Mouse (Mus musculus): Measurements from ENCODE around the gene Ccr3. TPM values are rescaled to one million over a fixed set of nuclear protein-coding genes. Genes with fewer than 3 reads are reported as not detected.
A peak's percentile ranks its signal among the peaks of the same experiment; 100 is the strongest.

The Ccr3 gene
- polyA plus RNA-seq, 1 experiment: 0.11 TPM

DNA sequence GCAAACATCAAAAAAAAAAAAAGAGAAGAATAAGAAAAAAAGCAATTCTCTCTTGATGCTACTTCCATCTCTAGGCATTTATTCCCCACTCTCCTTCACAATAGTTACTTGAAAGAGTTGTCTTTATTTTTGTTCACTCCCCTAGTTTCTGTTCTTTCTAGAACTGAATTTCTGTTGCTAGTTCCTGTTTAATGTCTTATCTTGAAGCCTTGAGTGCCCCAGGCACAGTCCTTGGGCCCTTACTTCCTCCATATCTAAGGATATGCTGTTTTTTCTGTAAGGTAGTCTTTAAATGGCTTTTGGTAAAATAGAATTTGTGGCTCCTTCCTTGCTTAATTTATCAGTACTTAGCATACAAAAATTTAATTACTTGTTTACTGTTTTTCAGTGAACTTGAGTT is 36.8 kb upstream of the Ccr3 start:
- Histone ChIP-seq H3K4me1 (ENCODE audit: control insufficient read depth, insufficient read depth, low read length) (no peaks in the 10 kb centered on the region), H3K27ac (ENCODE audit: insufficient read depth, low read depth, low read length) (no peak overlapping the region), H3K4me3 (ENCODE audit: insufficient read depth, low read depth, low read length) (no peak overlapping the region), H3K36me3 (ENCODE audit: control insufficient read depth, insufficient read depth, low read length) (no peaks in the 10 kb centered on the region), H3K27me3 (replicated peaks; ENCODE audit: control insufficient read depth, insufficient read depth, low read length) (no peaks in the 10 kb centered on the region)
- DNase-seq: no peak
- TF ChIP-seq CTCF (conservative IDR thresholded peaks at IDR 0.05; ENCODE audit: insufficient read depth, insufficient read length, low read depth, low read length) (no peak), POLR2A (IDR thresholded peaks at IDR 0.05; ENCODE audit: low read depth, low read length) (no peak)

DNA sequence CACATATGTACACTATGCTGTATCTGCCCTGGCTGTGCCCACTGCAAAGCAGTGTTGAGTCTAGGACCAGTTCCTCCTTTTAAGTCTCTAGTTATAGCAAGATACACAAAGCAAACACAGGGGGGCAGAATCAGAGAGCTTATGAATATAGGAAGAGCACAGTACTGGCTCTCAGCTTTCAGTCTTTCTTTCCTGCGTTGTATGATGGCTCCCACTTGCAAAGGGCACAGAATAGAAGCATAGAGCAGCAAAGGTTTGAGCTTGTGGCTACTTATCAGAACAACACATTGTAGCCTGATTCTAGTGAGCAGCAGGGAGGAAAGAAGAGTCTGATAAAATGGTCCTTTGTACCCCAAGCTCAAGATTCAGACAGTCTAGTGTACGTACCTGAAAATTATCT is 35.6 kb upstream of the Ccr3 start:
- H3K4me3 ChIP-seq (ENCODE audit: insufficient read depth, low read depth, low read length): no peak overlapping the region
- TF ChIP-seq POLR2A (IDR thresholded peaks at IDR 0.05; ENCODE audit: low read depth, low read length): no peak
- TF ChIP-seq CTCF (conservative IDR thresholded peaks at IDR 0.05; ENCODE audit: insufficient read depth, insufficient read length, low read depth, low read length): no peak
- WGBS: 78% methylated on average over 2 of the region's 2 CpGs
- H3K27ac ChIP-seq (ENCODE audit: insufficient read depth, low read depth, low read length): no peak overlapping the region
- no peaks in the 10 kb centered on the region for H3K27me3 ChIP-seq (replicated peaks; ENCODE audit: control insufficient read depth, insufficient read depth, low read length)
- H3K36me3 ChIP-seq (ENCODE audit: control insufficient read depth, insufficient read depth, low read length): no peaks in the 10 kb centered on the region
- DNase-seq: peak; percentile 16
- H3K4me1 ChIP-seq (ENCODE audit: control insufficient read depth, insufficient read depth, low read length): no peaks in the 10 kb centered on the region

DNA sequence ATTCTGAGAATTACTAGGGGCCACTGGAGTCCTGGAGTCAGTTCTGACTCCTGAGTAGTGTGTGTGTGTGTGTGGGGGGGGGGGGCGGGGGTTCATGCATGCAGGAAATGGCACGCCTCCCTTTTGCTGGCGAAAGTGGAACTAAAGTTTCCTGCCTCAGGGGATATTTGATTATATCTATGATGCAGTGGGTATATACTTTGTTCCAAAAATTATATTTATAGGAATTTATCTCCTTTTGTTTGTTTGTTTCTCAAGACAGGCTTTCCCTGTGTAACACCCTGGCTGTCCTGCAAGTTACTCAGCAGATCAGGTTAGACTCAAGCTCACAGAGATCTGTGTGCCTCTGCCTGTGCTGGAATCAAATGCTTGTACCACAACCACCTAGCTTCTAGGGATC is 32.1 kb upstream of the Ccr3 start:
- Histone ChIP-seq H3K4me1 (ENCODE audit: control insufficient read depth, insufficient read depth, low read length) (no peaks in the 10 kb centered on the region), H3K27me3 (replicated peaks; ENCODE audit: control insufficient read depth, insufficient read depth, low read length) (no peaks in the 10 kb centered on the region), H3K4me3 (ENCODE audit: insufficient read depth, low read depth, low read length) (no peak overlapping the region), H3K36me3 (ENCODE audit: control insufficient read depth, insufficient read depth, low read length) (no peaks in the 10 kb centered on the region), H3K27ac (ENCODE audit: insufficient read depth, low read depth, low read length) (no peak overlapping the region)
- 53% methylated on average over 3 of the region's 3 CpGs for WGBS
- TF ChIP-seq POLR2A (IDR thresholded peaks at IDR 0.05; ENCODE audit: low read depth, low read length) (no peak), CTCF (conservative IDR thresholded peaks at IDR 0.05; ENCODE audit: insufficient read depth, insufficient read length, low read depth, low read length) (no peak)
- DNase-seq: no peak

DNA sequence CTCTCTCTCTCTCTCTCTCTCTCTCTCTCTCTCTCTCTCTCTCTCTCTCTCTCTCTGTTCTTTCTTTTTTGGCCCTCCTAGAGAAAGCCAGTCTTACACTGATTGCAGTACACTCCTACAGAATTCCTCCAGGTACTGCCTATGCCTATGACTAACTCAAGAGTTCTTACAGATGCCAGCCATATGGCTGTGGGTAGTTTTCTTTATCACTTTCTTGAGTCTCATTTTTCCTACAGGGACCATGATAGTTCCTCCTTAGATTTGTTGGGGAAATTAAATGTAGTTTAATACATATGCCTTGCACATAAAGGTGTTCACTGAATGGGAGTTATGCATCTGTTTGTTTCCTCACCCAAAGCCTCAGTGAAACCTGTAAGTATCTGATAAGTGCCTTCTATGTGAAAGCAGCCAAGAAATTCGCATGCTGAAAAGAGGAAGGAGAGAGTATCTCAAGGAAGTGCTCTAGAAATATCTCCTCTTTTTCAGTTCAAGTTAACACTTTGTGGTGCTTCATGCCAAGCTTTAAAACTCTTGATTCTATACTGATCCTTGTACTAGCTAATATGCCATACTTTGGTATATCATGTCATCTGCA is 30.4 kb upstream of the Ccr3 start:
- H3K4me3 ChIP-seq (ENCODE audit: insufficient read depth, low read depth, low read length): no peak overlapping the region
- no peaks in the 10 kb centered on the region for H3K27me3 ChIP-seq (replicated peaks; ENCODE audit: control insufficient read depth, insufficient read depth, low read length)
- TF ChIP-seq POLR2A (IDR thresholded peaks at IDR 0.05; ENCODE audit: low read depth, low read length): no peak
- WGBS: 33% methylated on average over 1 of the region's 1 CpGs
- H3K4me1 ChIP-seq (ENCODE audit: control insufficient read depth, insufficient read depth, low read length): no peaks in the 10 kb centered on the region
- H3K27ac ChIP-seq (ENCODE audit: insufficient read depth, low read depth, low read length): no peak overlapping the region
- no peak for DNase-seq
- H3K36me3 ChIP-seq (ENCODE audit: control insufficient read depth, insufficient read depth, low read length): no peaks in the 10 kb centered on the region

GRCm38 (mm10) chr9:123997719-123998118 is 24.1 kb upstream of the Ccr3 start:
- Histone ChIP-seq H3K27me3 (replicated peaks; ENCODE audit: control insufficient read depth, insufficient read depth, low read length) (no peaks in the 10 kb centered on the region), H3K36me3 (ENCODE audit: control insufficient read depth, insufficient read depth, low read length) (no peaks in the 10 kb centered on the region), H3K4me1 (ENCODE audit: control insufficient read depth, insufficient read depth, low read length) (no peaks in the 10 kb centered on the region), H3K27ac (ENCODE audit: insufficient read depth, low read depth, low read length) (no peak overlapping the region), H3K4me3 (ENCODE audit: insufficient read depth, low read depth, low read length) (no peak overlapping the region)
- no peak for DNase-seq
- WGBS: 71% methylated on average over 3 of the region's 3 CpGs
- no peak for TF ChIP-seq POLR2A (IDR thresholded peaks at IDR 0.05; ENCODE audit: low read depth, low read length)
- TF ChIP-seq CTCF (conservative IDR thresholded peaks at IDR 0.05; ENCODE audit: insufficient read depth, insufficient read length, low read depth, low read length): no peak

DNA sequence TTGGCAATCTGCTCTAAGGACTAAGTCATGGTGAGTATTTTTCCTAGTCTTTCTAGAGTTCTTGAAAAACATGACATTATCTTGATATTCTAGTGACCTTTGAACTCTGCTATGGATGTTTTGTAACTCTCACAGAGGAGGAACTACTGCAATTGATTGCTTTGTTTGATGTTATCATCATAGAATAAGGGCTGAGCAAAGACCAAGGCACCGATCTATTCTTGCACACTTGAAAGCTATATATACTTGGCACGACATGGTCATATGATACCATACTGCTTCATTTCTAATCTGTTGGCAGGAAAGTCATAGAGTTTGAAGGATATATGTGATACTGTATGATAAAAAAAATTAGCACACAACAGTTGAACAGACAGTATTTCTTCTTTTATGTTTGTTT is 22.0 kb upstream of the Ccr3 start:
- no peak for DNase-seq
- WGBS: 67% methylated on average over 2 of the region's 2 CpGs
- Histone ChIP-seq H3K27ac (ENCODE audit: insufficient read depth, low read depth, low read length) (no peak overlapping the region), H3K36me3 (ENCODE audit: control insufficient read depth, insufficient read depth, low read length) (no peaks in the 10 kb centered on the region), H3K27me3 (replicated peaks; ENCODE audit: control insufficient read depth, insufficient read depth, low read length) (no peaks in the 10 kb centered on the region), H3K4me3 (ENCODE audit: insufficient read depth, low read depth, low read length) (no peak overlapping the region), H3K4me1 (ENCODE audit: control insufficient read depth, insufficient read depth, low read length) (no peaks in the 10 kb centered on the region)
- TF ChIP-seq CTCF (conservative IDR thresholded peaks at IDR 0.05; ENCODE audit: insufficient read depth, insufficient read length, low read depth, low read length) (no peak), POLR2A (IDR thresholded peaks at IDR 0.05; ENCODE audit: low read depth, low read length) (no peak)

DNA sequence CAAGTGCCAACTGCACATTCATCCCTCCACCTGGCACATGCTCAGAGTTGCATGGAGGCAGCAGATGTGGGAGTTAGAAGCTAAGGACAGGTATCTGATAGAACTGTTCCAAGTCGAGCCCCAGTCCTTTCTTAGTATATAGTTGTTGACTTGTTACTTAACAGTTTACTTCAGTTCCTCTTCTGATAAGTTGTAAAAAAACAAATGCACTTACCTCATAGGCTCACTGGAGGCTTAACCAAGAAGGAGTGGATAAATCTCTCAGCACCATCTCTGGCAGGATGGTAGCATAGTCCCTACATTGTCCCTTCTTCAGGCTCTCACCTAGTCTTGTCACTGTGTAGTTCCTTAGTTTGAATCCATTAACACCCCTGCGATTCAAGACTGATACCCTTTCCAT is 9.1 kb upstream of the Ccr3 start:
- Histone ChIP-seq H3K36me3 (ENCODE audit: control insufficient read depth, insufficient read depth, low read length) (no peaks in the 10 kb centered on the region), H3K27ac (ENCODE audit: insufficient read depth, low read depth, low read length) (no peak overlapping the region), H3K4me1 (ENCODE audit: control insufficient read depth, insufficient read depth, low read length) (no peaks in the 10 kb centered on the region), H3K27me3 (replicated peaks; ENCODE audit: control insufficient read depth, insufficient read depth, low read length) (no peaks in the 10 kb centered on the region), H3K4me3 (ENCODE audit: insufficient read depth, low read depth, low read length) (no peak overlapping the region)
- 75% methylated on average over 2 of the region's 2 CpGs for WGBS
- DNase-seq: no peak
- TF ChIP-seq CTCF (conservative IDR thresholded peaks at IDR 0.05; ENCODE audit: insufficient read depth, insufficient read length, low read depth, low read length): no peak
- no peak for TF ChIP-seq POLR2A (IDR thresholded peaks at IDR 0.05; ENCODE audit: low read depth, low read length)

DNA sequence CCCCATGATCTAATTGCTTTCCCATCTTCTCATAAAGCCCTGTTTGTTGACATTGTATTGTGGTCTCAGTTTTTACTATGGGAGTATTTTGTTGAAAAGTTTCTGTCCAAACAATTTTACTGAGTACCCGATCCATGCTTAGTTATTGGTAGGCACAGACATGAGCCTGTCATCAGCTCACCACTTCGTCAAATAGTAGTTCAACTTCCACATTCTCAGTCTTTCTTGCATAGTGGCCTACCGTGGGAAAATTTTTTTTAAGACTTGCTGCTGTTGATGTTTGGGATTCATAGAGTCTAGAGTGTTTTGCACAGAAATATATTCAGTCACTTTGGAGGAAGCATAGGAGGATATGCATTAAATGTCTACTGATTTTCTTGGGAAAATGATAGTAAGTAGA is 8.5 kb upstream of the Ccr3 start:
- 82% methylated on average over 3 of the region's 3 CpGs for WGBS
- no peaks in the 10 kb centered on the region for H3K4me1 ChIP-seq (ENCODE audit: control insufficient read depth, insufficient read depth, low read length)
- TF ChIP-seq POLR2A (IDR thresholded peaks at IDR 0.05; ENCODE audit: low read depth, low read length) (no peak), CTCF (conservative IDR thresholded peaks at IDR 0.05; ENCODE audit: insufficient read depth, insufficient read length, low read depth, low read length) (no peak)
- no peak overlapping the region for H3K4me3 ChIP-seq (ENCODE audit: insufficient read depth, low read depth, low read length)
- no peaks in the 10 kb centered on the region for H3K36me3 ChIP-seq (ENCODE audit: control insufficient read depth, insufficient read depth, low read length)
- no peaks in the 10 kb centered on the region for H3K27me3 ChIP-seq (replicated peaks; ENCODE audit: control insufficient read depth, insufficient read depth, low read length)
- H3K27ac ChIP-seq (ENCODE audit: insufficient read depth, low read depth, low read length): no peak overlapping the region
- no peak for DNase-seq

Data from kidney, adult 2 months (tissue).